Mouse (Mus musculus): ENCODE results near the gene Gm4869. TPM values are rescaled to one million over a fixed set of nuclear protein-coding genes. Genes with fewer than 3 reads are reported as not detected.
"Not testable (repeated sequence)": the region's sequence is repeated elsewhere in the genome, so short reads cannot be mapped to it uniquely, and the experiment has no call there.

The Gm4869 gene
- not detected for total RNA-seq (2021)
- long read RNA-seq, experiment 1: 0 reads
- long read RNA-seq, experiment 2, partial matches to known transcripts: 0 of 1 reads
- long read RNA-seq, experiment 2, other reads (novel, unspliced or antisense): 1 of 1 reads

DNA sequence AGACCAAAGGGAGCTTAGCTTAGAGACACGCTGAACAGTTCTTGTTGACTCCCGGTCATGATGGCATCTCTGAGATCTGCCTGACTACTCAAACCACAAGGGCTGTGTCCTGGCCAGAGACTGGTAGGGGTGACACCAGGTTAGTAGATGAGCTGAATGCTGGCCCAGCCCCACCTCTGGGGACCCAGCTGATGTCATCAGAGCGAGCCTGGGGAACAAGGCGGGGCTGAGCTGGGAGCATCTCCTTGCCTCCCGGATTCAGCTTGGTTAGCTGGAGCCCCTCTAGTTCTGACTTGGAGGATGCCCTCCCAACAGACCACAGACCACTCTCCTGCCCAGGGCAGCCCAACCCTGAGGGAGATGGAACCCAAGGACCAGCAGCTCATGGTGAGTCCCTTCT is at the start of gene Gm4869:
TSS of gene Gm4869 (plus strand) at position 301 of the 400 bp plus-strand sequence.
- no peak for DNase-seq (ENCODE audit: low spot score in 2 of 2)

DNA sequence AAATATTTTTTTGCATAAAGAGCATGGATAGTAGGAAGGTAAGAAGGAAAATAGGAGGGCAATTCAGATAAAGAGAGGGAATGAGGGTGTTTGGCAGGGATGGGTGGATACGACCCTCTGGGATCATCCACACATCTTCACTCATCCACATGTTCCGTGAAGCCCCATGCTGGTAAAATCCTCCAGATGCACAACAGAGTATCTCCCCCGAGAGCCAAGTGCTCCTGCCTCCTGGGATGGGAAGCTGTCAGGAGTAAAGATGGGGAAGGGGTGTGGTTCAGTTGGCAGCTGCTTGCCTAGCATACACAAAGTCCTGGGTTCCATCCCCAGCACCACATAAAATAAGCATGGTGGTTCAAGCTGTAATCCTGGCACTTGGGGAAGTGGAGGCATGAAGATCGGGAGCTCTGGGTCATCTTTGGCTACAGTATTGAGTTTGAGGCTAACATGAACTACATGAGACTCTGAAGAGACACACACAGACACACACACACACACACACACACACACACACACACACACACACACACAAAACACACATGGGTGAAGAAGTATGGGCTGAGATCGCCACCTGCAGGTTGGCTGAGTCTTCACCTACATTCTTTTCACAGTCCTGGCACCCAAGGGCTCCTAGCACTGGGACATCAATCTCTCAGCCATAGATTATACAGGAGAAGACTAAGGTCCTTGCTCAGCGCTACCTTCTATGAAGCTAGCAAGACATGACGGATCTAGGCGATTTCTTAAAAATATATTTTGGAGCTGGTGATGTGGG is 49.1 kb upstream of the Gm4869 start:
- no peak for DNase-seq (ENCODE audit: low spot score in 2 of 2)

DNA sequence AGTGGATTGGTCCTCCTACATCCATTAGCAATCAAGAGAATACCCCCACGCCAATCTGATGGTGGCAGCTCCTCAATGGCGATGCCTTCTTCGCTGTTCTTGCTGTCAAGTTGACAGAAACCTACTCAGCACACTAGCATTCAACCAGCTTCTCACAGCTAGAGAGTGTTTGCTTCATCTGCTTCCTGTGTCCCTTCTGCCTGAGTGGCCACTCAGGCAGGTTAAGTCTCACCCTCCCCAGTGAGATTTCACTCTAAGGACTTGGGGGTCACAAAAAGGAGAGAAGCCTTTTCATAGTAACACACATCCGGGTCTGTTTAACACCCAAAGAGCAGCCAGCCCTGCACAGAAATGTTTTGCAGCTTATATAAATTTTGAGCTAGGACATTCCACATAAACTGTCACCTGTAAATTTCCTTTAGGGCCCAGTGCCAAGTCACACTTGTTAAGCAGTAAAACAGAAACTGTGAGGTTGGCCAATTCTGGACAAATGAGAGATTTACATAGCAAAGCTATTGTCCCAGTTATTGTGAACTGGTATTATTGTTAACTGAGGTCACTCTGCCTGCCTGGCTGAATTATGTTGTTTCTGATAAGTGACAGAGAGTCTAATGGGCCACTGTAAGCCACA is 42.7 kb upstream of the Gm4869 start:
- DNase-seq (ENCODE audit: low spot score in 2 of 2): no peak

DNA sequence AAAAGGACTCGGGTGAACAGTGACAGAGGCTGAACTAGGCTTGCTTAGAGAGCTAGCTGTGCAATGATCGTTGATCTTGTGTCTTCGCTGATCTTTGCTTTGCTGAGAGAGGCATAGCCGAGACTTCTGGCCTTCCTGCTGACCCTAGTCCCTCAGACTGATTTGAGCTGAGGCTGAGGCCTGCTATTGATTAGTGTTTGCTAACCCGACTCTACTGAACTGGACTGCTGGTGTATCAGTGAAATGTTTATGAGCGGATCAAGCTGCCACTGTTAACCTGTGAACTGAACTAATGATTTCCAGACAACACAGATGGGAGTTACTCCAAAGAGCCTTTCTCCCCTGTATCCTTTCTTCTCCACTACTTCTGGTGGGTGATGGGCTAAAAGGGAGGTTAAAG is 40.3 kb upstream of the Gm4869 start:
- DNase-seq (ENCODE audit: low spot score in 2 of 2): no peak

DNA sequence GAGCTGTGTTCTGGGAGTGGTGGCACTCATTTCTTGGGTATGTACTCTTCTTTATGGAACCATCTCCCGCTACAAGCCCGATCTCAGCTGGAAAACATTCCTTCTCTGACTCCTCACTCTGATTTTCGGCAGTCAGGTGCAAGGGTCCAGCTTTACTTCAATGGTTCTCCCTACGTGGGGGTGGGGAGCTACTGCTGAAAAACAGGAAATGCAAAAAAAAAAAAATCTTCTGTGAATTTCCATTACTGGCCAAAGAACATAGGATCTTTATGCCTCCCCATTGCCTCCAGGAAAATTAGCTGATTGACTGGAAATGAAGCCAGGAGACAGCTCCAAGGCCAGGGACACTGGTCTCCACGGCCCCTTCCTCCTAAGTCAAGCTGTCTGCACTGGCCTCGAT is 38.8 kb upstream of the Gm4869 start:
- DNase-seq (ENCODE audit: low spot score in 2 of 2): no peak

DNA sequence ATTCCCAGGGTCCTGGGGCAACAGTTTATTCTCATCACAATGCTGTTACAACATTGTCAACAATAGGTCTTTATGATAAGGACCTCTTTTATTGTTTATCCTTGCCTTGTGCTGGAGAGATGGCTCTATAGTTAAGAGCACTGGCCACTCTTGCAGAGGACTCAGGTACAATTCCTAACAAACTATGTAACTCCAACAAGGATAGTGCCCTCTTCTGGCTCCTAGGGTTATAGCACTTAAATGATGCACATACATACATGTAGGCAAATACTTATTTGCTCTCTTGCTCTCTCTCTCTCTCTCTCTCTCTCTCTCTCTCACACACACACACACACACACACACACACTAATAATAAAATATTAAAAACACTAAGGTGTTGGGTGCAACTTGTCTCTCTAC is 36.6 kb upstream of the Gm4869 start:
- no peak for DNase-seq (ENCODE audit: low spot score in 2 of 2)

DNA sequence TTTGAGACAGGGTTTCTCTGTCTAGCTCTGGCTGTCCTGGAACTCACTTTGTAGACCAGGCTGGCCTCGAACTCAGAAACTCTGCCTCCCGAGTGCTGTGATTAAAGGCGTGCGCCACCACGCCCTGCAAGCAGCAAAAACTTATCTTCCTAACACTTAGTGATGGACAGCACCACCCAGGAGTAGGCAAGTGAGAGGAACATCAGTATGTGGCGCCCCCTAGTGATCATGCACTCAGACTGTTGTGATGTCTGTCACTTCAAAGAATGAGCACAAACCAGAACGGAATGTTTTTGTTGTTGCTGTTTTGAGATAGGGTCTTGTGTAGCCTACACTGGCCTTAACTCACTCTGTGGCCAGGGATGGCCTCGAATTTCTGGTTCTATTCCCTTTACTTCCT is 34.1 kb upstream of the Gm4869 start:
- DNase-seq (ENCODE audit: low spot score in 2 of 2): peak; percentile 17 to 43

DNA sequence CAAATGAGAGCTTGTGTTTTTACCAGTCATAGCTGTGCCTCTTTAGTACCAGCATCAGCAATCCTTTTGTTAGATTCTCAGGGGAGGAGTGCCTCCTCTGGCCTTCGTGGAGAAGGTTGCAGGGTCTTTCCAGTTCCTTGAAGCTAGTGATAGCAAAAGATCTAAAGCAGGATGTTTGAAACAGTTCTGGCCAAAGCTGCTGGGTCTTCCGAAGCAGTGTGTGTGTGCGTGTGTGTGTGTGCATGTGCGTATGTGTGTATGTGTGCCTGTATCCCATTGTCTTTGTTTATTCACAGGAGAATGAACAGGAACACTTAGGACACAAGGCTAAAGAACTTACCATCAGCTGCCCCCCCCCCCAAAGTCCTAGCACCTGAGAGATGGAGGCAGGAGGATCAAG is 30.8 kb upstream of the Gm4869 start:
- no peak for DNase-seq (ENCODE audit: low spot score in 2 of 2)

DNA sequence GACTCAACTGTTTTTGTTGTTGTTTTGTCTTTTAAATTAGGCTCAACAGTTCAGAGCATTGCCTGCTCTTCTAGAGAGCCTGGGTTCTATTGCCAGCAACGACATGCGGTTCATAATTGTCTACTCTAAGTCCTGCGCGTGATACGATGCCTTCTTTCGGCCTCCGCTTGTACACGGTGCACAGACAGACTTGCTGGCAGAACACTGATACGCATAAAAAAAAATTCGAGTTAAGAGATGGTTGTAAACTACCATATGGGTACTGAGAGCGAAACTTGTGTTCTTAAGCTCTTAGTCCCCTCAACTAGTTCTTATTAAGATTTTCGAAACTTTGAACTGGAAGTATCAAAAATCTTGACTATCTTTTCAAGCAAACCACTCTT is 27.3 kb upstream of the Gm4869 start:
- peak in 1 of 2 experiments; percentile 26 for DNase-seq (ENCODE audit: low spot score in 2 of 2)

DNA sequence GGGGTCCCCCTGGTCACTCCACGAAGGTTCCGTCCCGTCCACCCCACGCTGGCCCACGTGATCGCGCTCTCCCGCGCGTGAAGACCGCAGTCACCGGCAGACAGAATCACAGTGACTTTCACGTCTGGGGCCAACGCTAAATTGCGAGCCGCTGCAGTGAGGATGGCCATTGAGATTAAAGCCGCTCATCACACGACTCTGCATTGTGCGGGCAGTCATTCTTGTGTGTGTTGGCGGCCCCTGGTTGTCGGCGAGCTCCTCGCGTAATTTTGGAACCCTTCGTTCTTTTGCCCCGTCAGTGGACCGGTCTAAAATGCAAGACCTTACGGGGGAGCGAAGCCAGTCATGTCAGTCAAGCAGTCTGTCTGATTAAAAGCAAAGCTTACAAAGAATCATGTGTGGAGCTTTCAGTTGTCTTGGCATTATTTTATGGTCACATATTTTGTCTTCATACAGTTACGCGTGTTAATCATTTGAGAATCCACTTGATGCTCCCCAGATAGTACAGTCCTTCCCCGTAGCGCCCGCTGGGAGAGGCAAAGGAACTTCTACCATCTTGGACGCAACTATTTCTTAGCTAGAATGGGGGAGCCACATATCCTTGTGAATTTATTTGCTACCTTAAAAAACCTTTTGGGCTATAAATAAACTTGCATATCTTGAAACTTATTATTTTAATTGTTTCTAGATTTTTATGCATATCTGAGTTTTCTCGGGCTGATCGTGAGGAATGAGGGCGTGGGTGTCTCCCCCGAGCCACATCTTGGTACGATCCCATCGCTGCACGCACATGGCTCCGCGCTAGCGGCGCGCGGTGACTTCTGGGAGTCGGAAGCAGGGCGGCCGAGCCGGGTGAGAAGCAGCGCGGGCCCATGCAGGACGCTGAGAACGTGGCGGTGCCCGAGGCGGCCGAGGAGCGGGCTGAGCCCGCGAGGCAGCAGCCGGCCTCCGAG is 26.7 kb upstream of the Gm4869 start, which contains the start of gene Eif3b:
TSS of gene Eif3b (plus strand) at position 840 of the 953 bp plus-strand sequence.
- DNase-seq (ENCODE audit: low spot score in 2 of 2): peak; percentile 91 to 93

DNA sequence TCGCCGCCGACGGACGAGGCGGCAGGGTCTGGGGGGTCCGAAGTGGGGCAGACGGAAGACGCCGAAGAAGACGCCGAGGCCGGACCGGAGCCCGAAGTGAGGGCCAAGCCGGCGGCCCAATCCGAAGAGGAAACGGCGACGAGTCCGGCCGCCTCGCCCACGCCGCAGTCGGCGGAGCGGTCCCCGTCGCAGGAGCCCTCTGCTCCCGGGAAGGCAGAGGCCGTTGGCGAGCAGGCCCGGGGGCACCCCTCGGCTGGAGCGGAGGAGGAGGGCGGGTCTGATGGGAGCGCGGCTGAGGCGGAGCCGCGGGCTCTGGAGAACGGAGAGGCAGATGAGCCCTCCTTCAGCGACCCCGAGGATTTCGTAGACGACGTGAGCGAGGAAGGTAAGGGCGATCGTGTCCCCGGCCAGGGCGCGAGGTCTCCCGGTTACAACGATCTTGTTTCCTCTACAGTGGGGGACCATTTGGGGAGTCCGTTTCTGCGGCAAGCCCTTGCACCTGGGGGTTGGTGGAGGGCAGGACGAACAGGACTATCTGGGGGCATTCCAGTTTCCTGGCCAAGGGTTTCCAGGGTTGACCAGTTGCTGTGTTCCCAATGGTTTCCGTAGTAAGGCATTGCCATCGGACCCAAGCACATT is 25.9 kb upstream of the Gm4869 start:
- peak in 1 of 2 experiments; percentile 11 for DNase-seq (ENCODE audit: low spot score in 2 of 2)

DNA sequence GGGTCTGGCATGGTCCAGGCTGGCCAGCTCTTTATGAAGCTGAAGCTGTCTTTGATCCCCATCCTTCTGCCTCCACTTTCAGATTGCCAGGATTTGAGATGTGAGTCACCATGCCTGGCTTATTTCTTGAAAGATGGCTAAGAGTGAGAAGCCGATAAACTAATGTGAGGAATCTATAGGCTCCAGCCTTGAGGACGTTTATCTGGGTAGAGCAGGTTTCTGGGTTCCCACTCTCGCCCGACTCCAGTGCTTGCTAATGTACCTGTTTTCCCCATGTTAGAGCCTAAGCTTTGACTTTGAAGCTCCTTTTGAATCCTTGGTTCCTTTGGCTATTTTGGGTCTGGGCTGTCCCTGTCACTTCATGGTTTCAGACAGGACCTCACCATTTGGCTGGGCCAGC is 24.8 kb upstream of the Gm4869 start:
- no peak for DNase-seq (ENCODE audit: low spot score in 2 of 2)

DNA sequence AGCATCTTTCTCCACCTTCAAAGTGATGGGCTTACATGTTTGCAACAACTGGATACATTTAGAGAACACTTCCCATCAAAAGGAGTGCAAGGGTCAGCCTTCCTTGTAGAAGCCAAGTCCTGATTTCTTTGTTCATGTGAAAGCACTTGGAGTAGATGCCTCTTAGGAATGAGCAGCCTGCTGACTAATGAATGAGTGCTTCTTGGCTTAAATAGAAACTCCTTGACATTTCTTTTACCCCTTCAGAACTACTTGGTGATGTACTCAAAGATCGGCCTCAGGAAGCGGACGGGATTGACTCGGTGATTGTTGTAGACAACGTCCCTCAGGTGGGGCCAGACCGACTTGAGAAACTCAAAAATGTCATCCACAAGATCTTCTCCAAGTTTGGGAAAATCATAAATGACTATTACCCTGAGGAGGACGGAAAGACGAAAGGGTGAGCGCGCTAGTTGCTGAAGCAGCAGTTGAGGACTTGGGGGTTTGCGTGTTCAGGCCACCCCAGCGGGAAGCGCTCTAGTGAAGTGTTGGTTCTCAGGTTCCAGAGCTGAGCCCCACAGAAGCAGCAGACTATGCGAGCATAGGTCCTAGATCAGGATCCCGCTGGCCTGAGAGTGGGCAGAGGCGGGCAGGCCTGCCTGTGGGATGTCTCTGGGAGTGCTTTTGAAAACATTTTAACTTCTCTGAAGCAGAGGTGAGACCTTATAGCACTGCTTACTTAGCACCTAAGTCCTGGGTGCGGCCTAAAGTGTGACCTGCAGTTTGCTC is 20.2 kb upstream of the Gm4869 start:
- DNase-seq (ENCODE audit: low spot score in 2 of 2): no peak

DNA sequence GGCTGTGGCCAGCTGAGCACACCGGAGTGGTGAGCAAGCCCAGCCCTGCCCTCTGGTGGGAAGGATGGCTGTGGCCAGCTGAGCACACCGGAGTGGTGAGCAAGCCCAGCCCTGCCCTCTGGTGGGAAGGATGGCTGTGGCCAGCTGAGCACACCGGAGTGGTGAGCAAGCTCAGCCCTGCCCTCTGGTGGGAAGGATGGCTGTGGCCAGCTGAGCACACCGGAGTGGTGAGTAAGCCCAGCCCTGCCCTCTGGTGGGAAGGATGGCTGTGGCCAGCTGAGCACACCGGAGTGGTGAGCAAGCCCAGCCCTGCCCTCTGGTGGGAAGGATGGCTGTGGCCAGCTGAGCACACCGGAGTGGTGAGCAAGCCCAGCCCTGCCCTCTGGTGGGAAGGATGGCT is 6.3 kb upstream of the Gm4869 start:
- DNase-seq (ENCODE audit: low spot score in 2 of 2): not testable (repeated sequence)

DNA sequence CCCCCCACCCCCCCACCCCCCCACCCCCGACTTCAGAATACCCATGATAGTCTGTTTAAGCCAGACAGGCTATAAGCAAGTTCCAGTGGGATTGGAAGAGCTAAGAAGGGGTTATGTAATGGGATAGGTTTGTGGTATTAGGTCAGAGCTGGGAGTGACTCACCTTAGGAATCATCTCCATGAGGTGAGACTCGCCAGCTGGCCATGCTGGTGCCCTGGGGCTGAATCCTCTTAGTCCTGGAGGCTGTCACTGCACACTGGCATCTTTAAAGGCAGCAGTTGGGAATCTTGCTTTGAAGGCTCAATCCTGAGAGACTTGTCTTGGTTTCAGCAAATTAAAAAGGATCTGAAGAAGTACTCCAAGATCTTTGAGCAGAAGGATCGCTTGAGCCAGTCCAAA is 4.0 kb upstream of the Gm4869 start:
- DNase-seq (ENCODE audit: low spot score in 2 of 2): no peak

DNA sequence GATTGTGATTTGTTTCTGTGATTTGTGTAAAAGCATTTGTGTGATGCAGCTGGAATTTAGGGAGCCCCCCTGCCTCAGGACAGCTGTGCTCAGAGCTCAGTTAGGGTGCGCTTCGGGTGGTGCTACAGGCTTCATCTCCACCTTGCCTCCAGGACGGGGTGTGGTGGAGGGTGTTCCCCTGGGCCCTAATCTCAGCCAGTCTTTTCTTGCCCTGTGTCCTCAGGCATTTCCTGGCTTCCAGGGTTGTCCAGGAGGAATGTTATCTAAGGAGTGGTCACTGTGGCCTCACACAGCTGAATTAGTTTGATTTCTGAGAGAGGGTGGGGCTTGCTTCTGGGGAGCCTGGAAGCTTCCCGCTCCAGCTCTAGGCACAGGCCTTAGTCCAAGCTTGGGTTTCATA is 1.4 kb upstream of the Gm4869 start:
- no peak for DNase-seq (ENCODE audit: low spot score in 2 of 2)

DNA sequence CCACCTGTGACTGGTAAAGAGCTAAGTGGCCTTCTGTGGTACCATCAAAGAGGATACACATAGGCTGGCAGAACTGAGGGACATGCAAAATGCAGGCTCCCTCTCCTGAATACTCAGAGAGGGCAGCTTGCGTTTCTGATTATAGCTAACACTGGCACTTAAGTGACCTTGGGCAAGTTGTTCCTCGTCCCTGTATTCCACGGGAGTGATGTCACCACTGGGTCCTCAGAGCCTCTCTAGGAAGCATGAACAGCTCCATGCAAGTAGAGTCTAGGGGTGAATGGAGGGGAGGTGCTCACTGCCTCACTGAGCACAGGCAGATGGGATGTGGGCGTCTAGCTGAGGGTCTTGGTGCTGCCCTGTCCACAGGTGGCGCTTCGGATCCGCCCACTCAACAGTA is 609 bp downstream of the Gm4869 start:
- DNase-seq (ENCODE audit: low spot score in 2 of 2): no peak

DNA sequence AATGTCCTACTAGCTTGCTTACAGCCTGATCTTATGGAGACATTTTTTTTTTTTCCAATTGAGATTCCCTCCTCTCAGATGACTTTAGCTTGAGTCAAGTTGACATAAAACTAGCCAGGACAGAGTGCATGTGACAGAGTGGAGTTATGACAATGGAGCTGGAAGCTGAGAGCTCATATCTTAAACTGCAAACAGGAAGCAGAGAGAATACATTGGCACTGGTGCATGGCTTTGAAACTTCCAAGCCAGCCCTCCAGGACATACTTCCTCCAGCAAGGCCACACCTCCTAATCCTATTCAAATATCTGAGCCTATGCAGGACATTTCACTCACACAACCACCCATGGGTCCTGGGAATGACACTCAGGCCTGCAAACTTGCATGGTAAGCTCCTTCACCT is 9.0 kb downstream of the Gm4869 start:
- no peak for DNase-seq (ENCODE audit: low spot score in 2 of 2)

DNA sequence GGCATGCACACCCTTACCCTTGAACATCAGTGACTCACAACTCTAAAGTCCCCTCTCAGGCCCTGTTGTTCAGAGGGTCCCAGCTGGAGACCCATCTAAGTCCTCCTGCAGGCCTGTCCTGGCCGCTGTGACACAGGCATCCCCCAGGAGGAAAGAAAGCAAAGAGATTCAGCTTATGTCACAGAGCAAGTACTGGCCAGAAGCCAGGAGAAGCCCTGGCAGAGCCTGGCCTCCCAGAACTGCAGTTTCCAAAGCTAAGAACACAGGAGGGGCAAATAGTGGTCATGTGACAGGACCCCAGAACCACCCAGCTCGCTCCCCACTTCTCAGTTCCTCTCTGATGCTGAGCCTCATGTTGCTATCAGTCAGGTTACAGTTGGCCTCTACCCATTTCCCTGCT is 10.0 kb downstream of the Gm4869 start:
- no peak for DNase-seq (ENCODE audit: low spot score in 2 of 2)

DNA sequence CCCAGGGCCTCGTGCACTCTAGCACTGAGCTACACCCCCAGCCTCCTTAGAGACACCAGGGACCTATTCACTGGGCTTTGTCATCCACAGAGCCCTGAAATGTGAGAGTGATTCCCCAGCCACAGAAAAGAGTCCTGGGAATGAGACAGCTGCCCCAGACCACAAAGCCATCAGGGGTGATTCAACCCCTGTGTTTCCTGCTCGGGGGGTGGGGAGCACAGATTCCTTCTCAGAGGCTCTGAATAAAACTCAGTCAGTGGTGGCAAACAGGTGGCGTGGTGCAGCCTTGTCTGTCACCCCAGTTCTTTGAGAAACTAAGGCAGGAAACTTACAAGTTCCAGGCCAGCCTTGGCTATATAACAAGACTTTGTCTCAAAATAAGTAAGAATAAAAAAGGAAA is 16.0 kb downstream of the Gm4869 start:
- DNase-seq (ENCODE audit: low spot score in 2 of 2): no peak

Measured in layer of hippocampus, postnatal 14 days (tissue).